Mouse (Mus musculus) limb, embryonic 10.5 days (tissue): ENCODE results near the gene Cep112. TPM values are rescaled to one million over a fixed set of nuclear protein-coding genes. Genes with fewer than 3 reads are reported as not detected.

Source experiments
- DNase-seq: peaks from one replicate; pipeline ENCODE4 v3.0.0-alpha.2; 2017; ENCODE audit warnings: low spot score
- H3K27ac ChIP-seq: fragments of 300-500 bp; sonication (generic); 2 replicates; pipeline ENCODE4 v1.5.1; 2016; ENCODE audit warnings: mild to moderate bottlenecking
- H3K27me3 ChIP-seq: fragments of 300-500 bp; sonication (generic); 2 replicates; pipeline ENCODE4 v1.6.1; 2016; ENCODE audit warnings: low read depth, mild to moderate bottlenecking; ENCODE audit not compliant: poor library complexity, severe bottlenecking
- H3K36me3 ChIP-seq: fragments of 300-500 bp; sonication (generic); 2 replicates; pipeline ENCODE4 v1.6.1; 2016; ENCODE audit warnings: mild to moderate bottlenecking, moderate library complexity
- H3K4me1 ChIP-seq: fragments of 300-500 bp; sonication (generic); 2 replicates; pipeline ENCODE4 v1.6.1; 2016
- H3K4me3 ChIP-seq: fragments of 300-500 bp; sonication (generic); 2 replicates; pipeline ENCODE4 v1.5.1; 2016; ENCODE audit warnings: mild to moderate bottlenecking, moderate library complexity
- H3K9me3 ChIP-seq: fragments of 300-500 bp; sonication (generic); replicated peaks from 2 replicates; pipeline ENCODE4 v1.6.1; 2016; ENCODE audit warnings: mild to moderate bottlenecking
- WGBS: fragments of 180-500 bp; shearing (Covaris S2); methylation state at CpG from one replicate; pipeline ENCODE4 v1.1.7; 2016; 5-methylcytosine and 5-hydroxymethylcytosine counted together
- polyA plus RNA-seq: library from polyadenylated mRNA; unstranded; fragments of >200 nt; fragmentation: Nextera tagmentation; extraction: Ambion mirVana; gene quantifications from 2 replicates; pipeline ENCODE4 v1.2.1, GENCODE M21; 2016

Gene Cep112
- polyA plus RNA-seq, 1 experiment from 2014 or later, result 12.3 TPM

GRCm38 (mm10) chr11:108798398-108798797 lies 373.4 kb downstream of the Cep112 start:
- no peak for DNase-seq
- H3K4me1 ChIP-seq, result peaks cover 12% of the 10 kb centered on the region
- H3K4me3 ChIP-seq, result no peak overlapping the region
- no peak overlapping the region for H3K27ac ChIP-seq
- no peaks in the 10 kb centered on the region for H3K9me3 ChIP-seq
- 76% methylated on average over 5 of the region's 5 CpGs for WGBS
- H3K27me3 ChIP-seq, result no peaks in the 10 kb centered on the region
- no peaks in the 10 kb centered on the region for H3K36me3 ChIP-seq

- no peaks in the 10 kb centered on the region for H3K9me3 ChIP-seq
- H3K27ac ChIP-seq, result no peak overlapping the region
- no peaks in the 10 kb centered on the region for H3K27me3 ChIP-seq
- WGBS, result 59% methylated on average over 3 of the region's 3 CpGs
- peaks cover 12% of the 10 kb centered on the region for H3K4me1 ChIP-seq
- no peak overlapping the region for H3K4me3 ChIP-seq
- H3K36me3 ChIP-seq, result no peaks in the 10 kb centered on the region
- DNase-seq, result no peak
These were observed 374.7 kb downstream of the Cep112 start for GRCm38 (mm10) chr11:108799695-108800094.

GRCm38 (mm10) chr11:108804030-108804429 lies 379.0 kb downstream of the Cep112 start:
- H3K36me3 ChIP-seq, result no peaks in the 10 kb centered on the region
- no peak for DNase-seq
- no peaks in the 10 kb centered on the region for H3K27me3 ChIP-seq
- peaks cover 3% of the 10 kb centered on the region; the same call in 1 of the 2 replicates for H3K4me1 ChIP-seq
- H3K9me3 ChIP-seq, result no peaks in the 10 kb centered on the region
- H3K27ac ChIP-seq, result no peak overlapping the region
- no peak overlapping the region for H3K4me3 ChIP-seq
- 79% methylated on average over 3 of the region's 3 CpGs for WGBS

- H3K27me3 ChIP-seq, result no peaks in the 10 kb centered on the region
- DNase-seq, result no peak
- no peaks in the 10 kb centered on the region for H3K4me1 ChIP-seq
- WGBS, result 81% methylated on average over 3 of the region's 3 CpGs
- H3K4me3 ChIP-seq, result no peak overlapping the region
- 0 out of 2 replicates have a peak overlapping the region, but pooled peaks have one; percentile 8 for H3K27ac ChIP-seq
- H3K36me3 ChIP-seq, result no peaks in the 10 kb centered on the region
- H3K9me3 ChIP-seq, result no peaks in the 10 kb centered on the region
These were observed 381.0 kb downstream of the Cep112 start for GRCm38 (mm10) chr11:108805947-108806346.

GRCm38 (mm10) chr11:108809626-108810025 lies 384.6 kb downstream of the Cep112 start:
- Histone ChIP-seq H3K27me3 (no peaks in the 10 kb centered on the region), H3K4me3 (no peak overlapping the region), H3K36me3 (no peaks in the 10 kb centered on the region), H3K9me3 (no peaks in the 10 kb centered on the region), H3K4me1 (no peaks in the 10 kb centered on the region), H3K27ac (no peak overlapping the region)
- 90% methylated on average over 3 of the region's 3 CpGs for WGBS
- DNase-seq, result no peak

- Histone ChIP-seq H3K4me1 (no peaks in the 10 kb centered on the region), H3K27me3 (no peaks in the 10 kb centered on the region), H3K27ac (no peak overlapping the region), H3K4me3 (no peak overlapping the region), H3K36me3 (peaks cover 3% of the 10 kb centered on the region; the same call in 1 of the 2 replicates), H3K9me3 (no peaks in the 10 kb centered on the region)
- 88% methylated on average over 4 of the region's 4 CpGs for WGBS
- no peak for DNase-seq
These were observed 396.8 kb downstream of the Cep112 start for GRCm38 (mm10) chr11:108821771-108822170.

- Histone ChIP-seq H3K36me3 (peaks cover 3% of the 10 kb centered on the region; the same call in 1 of the 2 replicates), H3K4me3 (no peak overlapping the region), H3K27me3 (no peaks in the 10 kb centered on the region), H3K9me3 (no peaks in the 10 kb centered on the region), H3K4me1 (no peaks in the 10 kb centered on the region), H3K27ac (no peak overlapping the region)
- WGBS, result 85% methylated on average over 7 of the region's 7 CpGs
- DNase-seq, result no peak
These were observed 397.3 kb downstream of the Cep112 start for GRCm38 (mm10) chr11:108822257-108822656.

- Histone ChIP-seq H3K4me1 (no peaks in the 10 kb centered on the region), H3K36me3 (peaks cover 3% of the 10 kb centered on the region; the same call in 1 of the 2 replicates), H3K27me3 (no peaks in the 10 kb centered on the region), H3K4me3 (no peak overlapping the region), H3K9me3 (no peaks in the 10 kb centered on the region), H3K27ac (no peak overlapping the region)
- DNase-seq, result no peak
These were observed 402.3 kb downstream of the Cep112 start for GRCm38 (mm10) chr11:108827321-108827720.

GRCm38 (mm10) chr11:108828374-108829025 lies 403.5 kb downstream of the Cep112 start:
- 70% methylated on average over 4 of the region's 4 CpGs for WGBS
- Histone ChIP-seq H3K27ac (no peak overlapping the region), H3K9me3 (no peaks in the 10 kb centered on the region), H3K36me3 (peaks cover 3% of the 10 kb centered on the region; the same call in 1 of the 2 replicates), H3K27me3 (no peaks in the 10 kb centered on the region), H3K4me1 (no peaks in the 10 kb centered on the region), H3K4me3 (no peak overlapping the region)
- no peak for DNase-seq

- peaks cover 18% of the 10 kb centered on the region for H3K4me1 ChIP-seq
- no peaks in the 10 kb centered on the region for H3K27me3 ChIP-seq
- WGBS, result 88% methylated on average over 4 of the region's 4 CpGs
- no peaks in the 10 kb centered on the region for H3K9me3 ChIP-seq
- H3K4me3 ChIP-seq, result no peak overlapping the region
- no peak overlapping the region for H3K27ac ChIP-seq
- H3K36me3 ChIP-seq, result no peaks in the 10 kb centered on the region
- no peak for DNase-seq
These were observed 411.7 kb downstream of the Cep112 start for GRCm38 (mm10) chr11:108836706-108837105.

GRCm38 (mm10) chr11:108840195-108840594 lies 415.2 kb downstream of the Cep112 start:
- Histone ChIP-seq H3K4me3 (no peak overlapping the region), H3K9me3 (no peaks in the 10 kb centered on the region), H3K4me1 (peaks cover 18% of the 10 kb centered on the region), H3K27me3 (no peaks in the 10 kb centered on the region), H3K27ac (no peak overlapping the region), H3K36me3 (no peaks in the 10 kb centered on the region)
- DNase-seq, result no peak
- 82% methylated on average over 3 of the region's 3 CpGs for WGBS

GRCm38 (mm10) chr11:108842765-108843164 lies 417.8 kb downstream of the Cep112 start:
- H3K9me3 ChIP-seq, result no peaks in the 10 kb centered on the region
- peaks cover 13% of the 10 kb centered on the region for H3K4me1 ChIP-seq
- no peaks in the 10 kb centered on the region for H3K27me3 ChIP-seq
- no peak overlapping the region for H3K4me3 ChIP-seq
- 81% methylated on average over 2 of the region's 2 CpGs for WGBS
- no peak overlapping the region for H3K27ac ChIP-seq
- no peak for DNase-seq
- H3K36me3 ChIP-seq, result no peaks in the 10 kb centered on the region

- Histone ChIP-seq H3K9me3 (no peaks in the 10 kb centered on the region), H3K4me3 (no peak overlapping the region), H3K27ac (no peak overlapping the region), H3K4me1 (peaks cover 8% of the 10 kb centered on the region; the same call in 1 of the 2 replicates), H3K27me3 (no peaks in the 10 kb centered on the region), H3K36me3 (no peaks in the 10 kb centered on the region)
- DNase-seq, result no peak
- WGBS, result 85% methylated on average over 2 of the region's 2 CpGs
These were observed 421.0 kb downstream of the Cep112 start for GRCm38 (mm10) chr11:108845971-108846370.

GRCm38 (mm10) chr11:108846479-108846878 lies 421.5 kb downstream of the Cep112 start:
- WGBS, result 88% methylated on average over 3 of the region's 3 CpGs
- no peak for DNase-seq
- Histone ChIP-seq H3K9me3 (no peaks in the 10 kb centered on the region; the same call in 1 of the 2 replicates), H3K27ac (no peak overlapping the region), H3K4me1 (peaks cover 8% of the 10 kb centered on the region; the same call in 1 of the 2 replicates), H3K4me3 (no peak overlapping the region), H3K36me3 (no peaks in the 10 kb centered on the region), H3K27me3 (no peaks in the 10 kb centered on the region)
